Mouse (Mus musculus) liver, embryonic 11.5 days (tissue): ENCODE results near the gene Cxcl16. TPM values are rescaled to one million over a fixed set of nuclear protein-coding genes. Genes with fewer than 3 reads are reported as not detected.

Experiments used
- ATAC-seq: fragments of 200-750 bp; cut with Nextera tagmentation; replicated peaks from 2 replicates; pipeline ENCODE4 v1.8.0; 2017; ENCODE audit warnings: moderate number of reproducible peaks, mild to moderate bottlenecking, moderate TSS enrichment, moderate library complexity; ENCODE audit not compliant: low FRiP score
- DNase-seq: peaks from one replicate; pipeline ENCODE4 v3.0.0-alpha.2; 2017; ENCODE audit warnings: low spot score
- H3K27ac ChIP-seq: fragments of 300-500 bp; sonication (generic); 2 replicates; pipeline ENCODE4 v1.5.1; 2014; ENCODE audit warnings: mild to moderate bottlenecking, low read depth, low read length, control low read depth
- H3K27me3 ChIP-seq: fragments of 300-500 bp; sonication (generic); replicated peaks from 2 replicates; pipeline ENCODE4 v1.6.1; 2014; ENCODE audit warnings: low read length, mixed read lengths; ENCODE audit not compliant: control insufficient read depth, insufficient read depth
- H3K36me3 ChIP-seq: fragments of 300-500 bp; sonication (generic); 2 replicates; pipeline ENCODE4 v1.6.1; 2014; ENCODE audit warnings: mild to moderate bottlenecking, low read length, moderate library complexity, mixed read lengths; ENCODE audit not compliant: control insufficient read depth, insufficient read depth
- H3K4me1 ChIP-seq: fragments of 300-500 bp; sonication (generic); replicated peaks from 2 replicates; pipeline ENCODE4 v1.6.1; 2014; ENCODE audit warnings: low read length, mixed read lengths; ENCODE audit not compliant: control insufficient read depth, insufficient read depth
- H3K4me2 ChIP-seq: fragments of 300-500 bp; sonication (generic); 2 replicates; pipeline ENCODE4 v1.6.1; 2014; ENCODE audit warnings: mild to moderate bottlenecking, control low read depth, moderate library complexity
- H3K4me3 ChIP-seq: fragments of 300-500 bp; sonication (generic); 2 replicates; pipeline ENCODE4 v1.5.1; 2014; ENCODE audit warnings: low read depth, low read length, control low read depth
- H3K9ac ChIP-seq: fragments of 300-500 bp; sonication (generic); 2 replicates; pipeline ENCODE4 v1.6.1; 2014; ENCODE audit warnings: low read depth, low read length, control low read depth
- H3K9me3 ChIP-seq: fragments of 300-500 bp; sonication (generic); 2 replicates; pipeline ENCODE4 v1.6.1; 2016; ENCODE audit warnings: low read length, inconsistent platforms, mixed read lengths; ENCODE audit not compliant: control insufficient read depth
- WGBS: fragments of 180-500 bp; shearing (Covaris S2); extraction: QIAGEN DNeasy Blood & Tissue Kit; methylation state at CpG from one replicate; pipeline ENCODE4 v1.1.7; 2014; 5-methylcytosine and 5-hydroxymethylcytosine counted together
- polyA plus RNA-seq: library from polyadenylated mRNA; unstranded; fragments of >200 nt; fragmentation: Nextera tagmentation; extraction: Ambion mirVana; gene quantifications from 2 replicates; pipeline ENCODE4 v1.2.1, GENCODE M21; 2014

Cxcl16 gene
- 0.91 and 1.6 TPM in 2 replicates for polyA plus RNA-seq

GRCm38 (mm10) chr11:70459601-70460101, at the start of gene Cxcl16:
Gene Cxcl16, minus strand, starts transcription at chr11:70459984.
- Histone ChIP-seq H3K9ac (peak within 1 kb of the TSS; percentile 17; the same call in 1 of the 2 replicates), H3K36me3 (no peaks in the 10 kb centered on the region), H3K27ac (no peak within 1 kb of the TSS), H3K4me2 (peak within 1 kb of the TSS; percentile 69), H3K9me3 (no peaks in the 10 kb centered on the region; the same call in 1 of the 2 replicates), H3K27me3 (peaks cover 54% of the 10 kb centered on the region), H3K4me3 (peak within 1 kb of the TSS; percentile 47), H3K4me1 (peaks cover 2% of the 10 kb centered on the region; the same call in 1 of the 2 replicates)
- 2% methylated on average over 30 of the region's 30 CpGs for WGBS
- ATAC-seq (no peak), DNase-seq (no peak)

- H3K27me3 ChIP-seq: no peaks in the 10 kb centered on the region
- no peak overlapping the region for H3K4me3 ChIP-seq
- H3K9me3 ChIP-seq: no peaks in the 10 kb centered on the region
- 72% methylated on average over 7 of the region's 7 CpGs for WGBS
- no peak for ATAC-seq
- no peak for DNase-seq
- peaks cover 10% of the 10 kb centered on the region for H3K4me1 ChIP-seq
- no peak overlapping the region for H3K27ac ChIP-seq
- H3K36me3 ChIP-seq: no peaks in the 10 kb centered on the region
- no peak overlapping the region for H3K4me2 ChIP-seq
- no peak overlapping the region for H3K9ac ChIP-seq
Observed at GRCm38 (mm10) chr11:70506962-70507515, 47.3 kb upstream of the Cxcl16 start.

GRCm38 (mm10) chr11:70506385-70506784, 46.6 kb upstream of the Cxcl16 start:
- WGBS: 23% methylated on average over 4 of the region's 4 CpGs
- DNase-seq (peak; percentile 51), ATAC-seq (no peak)
- H3K27me3 ChIP-seq: no peaks in the 10 kb centered on the region
- H3K4me3 ChIP-seq: no peak overlapping the region
- H3K36me3 ChIP-seq: no peaks in the 10 kb centered on the region
- H3K4me1 ChIP-seq: peaks cover 10% of the 10 kb centered on the region
- H3K9me3 ChIP-seq: no peaks in the 10 kb centered on the region
- H3K4me2 ChIP-seq: peak overlapping the region; percentile 36; the same call in 1 of the 2 replicates
- no peak overlapping the region for H3K9ac ChIP-seq
- no peak overlapping the region for H3K27ac ChIP-seq

- Histone ChIP-seq H3K4me1 (peaks cover 8% of the 10 kb centered on the region), H3K9me3 (no peaks in the 10 kb centered on the region), H3K27me3 (no peaks in the 10 kb centered on the region), H3K4me3 (no peak within 1 kb of the TSS; the same call in 1 of the 2 replicates), H3K9ac (no peak within 1 kb of the TSS), H3K4me2 (peak within 1 kb of the TSS; percentile 10; the same call in 1 of the 2 replicates), H3K27ac (no peak within 1 kb of the TSS), H3K36me3 (no peaks in the 10 kb centered on the region)
- ATAC-seq (no peak), DNase-seq (no peak)
- WGBS: 36% methylated on average over 9 of the region's 9 CpGs
Observed at GRCm38 (mm10) chr11:70504970-70505369, 45.2 kb upstream of the Cxcl16 start, which contains the start of gene Tm4sf5. Gene Tm4sf5, plus strand, starts transcription at chr11:70505244.

- ATAC-seq (no peak), DNase-seq (no peak)
- no peak overlapping the region for H3K27ac ChIP-seq
- H3K4me2 ChIP-seq: no peak overlapping the region
- no peaks in the 10 kb centered on the region for H3K27me3 ChIP-seq
- H3K4me1 ChIP-seq: peaks cover 8% of the 10 kb centered on the region
- no peak overlapping the region for H3K9ac ChIP-seq
- H3K9me3 ChIP-seq: no peaks in the 10 kb centered on the region
- WGBS: 54% methylated on average over 3 of the region's 3 CpGs
- no peak overlapping the region for H3K4me3 ChIP-seq
- H3K36me3 ChIP-seq: no peaks in the 10 kb centered on the region
Observed at GRCm38 (mm10) chr11:70502018-70502417, 42.2 kb upstream of the Cxcl16 start.

- Histone ChIP-seq H3K4me2 (no peak overlapping the region), H3K9me3 (no peaks in the 10 kb centered on the region), H3K36me3 (no peaks in the 10 kb centered on the region), H3K9ac (no peak overlapping the region), H3K27me3 (no peaks in the 10 kb centered on the region), H3K27ac (no peak overlapping the region), H3K4me1 (peaks cover 8% of the 10 kb centered on the region), H3K4me3 (no peak overlapping the region)
- WGBS: 96% methylated on average over 1 of the region's 1 CpGs
- DNase-seq (no peak), ATAC-seq (no peak)
Observed at GRCm38 (mm10) chr11:70500476-70500812, 40.7 kb upstream of the Cxcl16 start.

GRCm38 (mm10) chr11:70499566-70500475, 40.0 kb upstream of the Cxcl16 start:
- Histone ChIP-seq H3K36me3 (no peaks in the 10 kb centered on the region), H3K27me3 (no peaks in the 10 kb centered on the region), H3K9me3 (no peaks in the 10 kb centered on the region), H3K4me3 (no peak overlapping the region), H3K4me2 (no peak overlapping the region), H3K4me1 (peaks cover 3% of the 10 kb centered on the region), H3K27ac (no peak overlapping the region), H3K9ac (no peak overlapping the region)
- WGBS: 73% methylated on average over 14 of the region's 14 CpGs
- DNase-seq (no peak), ATAC-seq (no peak)

- no peak overlapping the region for H3K4me2 ChIP-seq
- ATAC-seq: no peak
- no peak overlapping the region for H3K4me3 ChIP-seq
- no peak overlapping the region for H3K27ac ChIP-seq
- no peaks in the 10 kb centered on the region for H3K36me3 ChIP-seq
- no peaks in the 10 kb centered on the region for H3K4me1 ChIP-seq
- no peak overlapping the region for H3K9ac ChIP-seq
- H3K27me3 ChIP-seq: no peaks in the 10 kb centered on the region
- WGBS: 44% methylated on average over 6 of the region's 6 CpGs
- DNase-seq: no peak
- no peaks in the 10 kb centered on the region for H3K9me3 ChIP-seq
Observed at GRCm38 (mm10) chr11:70489684-70490083, 29.9 kb upstream of the Cxcl16 start.
